9 mouse cellular contexts compared by ENCODE assay signal in the genomic region with DNA sequence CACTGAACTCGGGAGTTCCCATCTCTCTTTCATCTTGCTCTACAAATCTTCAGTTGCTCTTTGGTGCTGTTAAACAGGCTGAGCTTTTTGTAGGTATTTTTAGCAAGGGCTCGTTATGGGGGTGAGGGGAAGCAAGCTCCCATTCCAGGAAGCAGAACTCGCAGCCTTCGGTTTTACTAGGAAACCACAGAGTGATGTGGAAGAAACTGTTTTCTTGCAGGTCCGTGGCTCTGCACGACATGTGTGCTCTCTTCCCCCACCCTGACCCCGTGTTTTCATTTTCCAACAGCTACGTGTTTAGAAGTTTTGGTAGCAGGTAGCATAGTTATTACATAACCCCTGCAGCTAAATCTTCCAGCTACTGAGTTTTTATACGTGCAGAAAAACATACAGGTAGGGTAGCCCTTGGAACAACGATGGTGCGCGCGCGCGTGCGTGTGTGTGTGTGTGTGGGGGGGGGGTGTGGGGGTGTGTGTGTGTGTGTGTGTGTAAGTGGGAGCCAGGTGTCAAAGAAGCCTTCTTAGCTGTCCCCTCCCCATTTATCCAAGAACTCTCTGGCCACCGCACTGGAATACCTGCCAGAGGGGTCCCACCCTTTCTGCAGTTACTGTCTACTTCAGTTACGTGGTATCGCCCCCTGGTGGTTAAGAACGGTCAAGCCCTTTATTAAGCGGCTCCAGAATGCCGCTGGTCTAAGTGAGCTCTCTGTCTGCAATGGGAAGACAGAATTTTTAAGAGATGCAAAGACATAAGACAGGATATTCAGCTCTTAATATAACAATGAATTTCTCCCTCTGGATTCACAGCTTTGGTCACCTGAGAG. TPM values are rescaled to one million over a fixed set of nuclear protein-coding genes. Genes with fewer than 3 reads are reported as not detected.
DNase-seq lines count a peak whose midpoint lies in the region; ATAC-seq and TF ChIP-seq lines count a peak whose summit lies in the region.
"Had no signal": no experiment of that assay in that cellular context is flagged by ENCODE, and none has a peak within 500 bp of the region (broad histone marks: within the 10 kb centered on the region; RNA-seq: fewer than 3 reads in every experiment).

No protein-coding gene starts in this region.

- peak; percentile 69; the same call in 1 of the 2 replicates for ATAC-seq in erythroid progenitor cell, adult 5-6 weeks (replicated peaks; ENCODE audit: low FRiP score, poor library complexity, severe bottlenecking)

- peak overlapping the region; percentile 51 for H3K27ac ChIP-seq in bone marrow macrophage, adult 2 months (ENCODE audit: insufficient read depth, low read depth, low read length)

- peaks cover 9% of the 10 kb centered on the region for H3K4me1 ChIP-seq in bone marrow macrophage, adult 2 months (ENCODE audit: control insufficient read depth, insufficient read depth, low read length)

- no peak for TF ChIP-seq POLR2A in bone marrow macrophage, adult 2 months (IDR thresholded peaks at IDR 0.05; ENCODE audit: borderline replicate concordance, low read depth, low read length)

- peak; percentile 36 to 52 for DNase-seq in cerebellum, adult 18-20 months
- no peak for DNase-seq in cerebellum, adult 9-11 months
- peak; percentile 77 for DNase-seq in heart, postnatal 4 days
- DNase-seq in layer of hippocampus, postnatal 10 days (ENCODE audit: low spot score in 2 of 2), result peak; percentile 65 to 71
- DNase-seq in lung, postnatal 25 days (ENCODE audit: low spot score), result peak; percentile 67
- DNase-seq in right cerebral cortex, postnatal 4 days, result peak; percentile 68

- peak; percentile 87 for TF ChIP-seq CTCF in bone marrow macrophage, adult 2 months (IDR thresholded peaks at IDR 0.05; ENCODE audit: low read depth, low read length)

- H3K4me3 ChIP-seq in bone marrow macrophage, adult 2 months (ENCODE audit: insufficient read depth, low read length), result peak overlapping the region; percentile 58
- H3K4me3 ChIP-seq: myocyte had no signal

RNA-seq across cellular contexts. Expression of gene H2afy, which starts 15.5 kb away (rescaled TPM):
- 179 and 191 TPM in 2 replicates for polyA plus RNA-seq in bone marrow macrophage, adult 2 months (2012; ENCODE audit: insufficient read depth, insufficient read length, missing spikeins)
- 63.4 and 72.5 TPM in 2 replicates for total RNA-seq in erythroid progenitor cell, adult 5-6 weeks (2015; ENCODE audit: low replicate concordance)
- 62.3 and 78.6 TPM in 2 replicates for total RNA-seq in erythroid progenitor cell, adult 5-6 weeks (2017; ENCODE audit: low replicate concordance)
- 10 to 100 TPM; 84.6 to 91.3 TPM for total RNA-seq in heart, postnatal 4 days (2021)
- total RNA-seq in layer of hippocampus, postnatal 10 days (2021), result 100 to 1,000 TPM; 122 to 128 TPM

RNA-seq across cellular contexts. Expression of gene Tifab, which starts 27.1 kb away (rescaled TPM):
- polyA plus RNA-seq in bone marrow macrophage, adult 2 months (2012; ENCODE audit: insufficient read depth, insufficient read length, missing spikeins), result 107 and 112 TPM in 2 replicates
- total RNA-seq in erythroid progenitor cell, adult 5-6 weeks (2015; ENCODE audit: low replicate concordance), result 9.2 and 11.9 TPM in 2 replicates
- 3.1 and 10.2 TPM in 2 replicates for total RNA-seq in erythroid progenitor cell, adult 5-6 weeks (2017; ENCODE audit: low replicate concordance)
- under 1 TPM; 0.65 to 0.69 TPM for total RNA-seq in heart, postnatal 4 days (2021)
- total RNA-seq in layer of hippocampus, postnatal 10 days (2021), result 1 to 10 TPM; 1.8 to 2.0 TPM
- polyA plus RNA-seq: myocyte had no signal
